Mouse (Mus musculus) megakaryocyte, embryonic 14.5 days (primary cell): ENCODE measurements around the gene Tmem184b.

Source experiments
- FLI1 ChIP-seq: IDR thresholded peaks from 2 replicates; pipeline ENCODE4 v1.6.1; 2012; ENCODE audit warnings: low read length, inconsistent platforms, mixed read lengths
- GATA1 ChIP-seq: IDR thresholded peaks from 3 replicates; pipeline ENCODE4 v1.6.1; 2012; ENCODE audit warnings: mixed read lengths, low read length, inconsistent platforms, borderline replicate concordance

- TF ChIP-seq GATA1 (no peak), FLI1 (no peak)
Observed at GRCm38 (mm10) chr15:79437541-79438208, 34.3 kb upstream of the Tmem184b start.
